Mouse (Mus musculus) MEL (cell line): ENCODE data around the gene Epb41l4b. TPM values are rescaled to one million over a fixed set of nuclear protein-coding genes. Genes with fewer than 3 reads are reported as not detected.

ENCODE experiments used
- DNase-seq: peaks from one replicate; pipeline ENCODE4 v3.0.0; 2011; ENCODE audit warnings: low read depth, low spot score
- H3K27ac ChIP-seq: 2 replicates; pipeline ENCODE4 v1.5.1; 2012; ENCODE audit warnings: low read depth, mild to moderate bottlenecking, control low read depth, low read length, moderate library complexity; ENCODE audit not compliant: control insufficient read depth
- H3K27me3 ChIP-seq, 2 experiments: fragments of 150-350 bp in 1 of 2; sonication (generic) in 1 of 2; 2 replicates each; pipeline ENCODE4 v1.6.1; 2012; ENCODE audit warnings: low read length in 2 of 2, mild to moderate bottlenecking in 2 of 2, improper control_type of control experiment in 1 of 2, moderate library complexity in 1 of 2; ENCODE audit not compliant: insufficient read depth in 2 of 2, control insufficient read depth in 1 of 2
- H3K36me3 ChIP-seq, 2 experiments: 2 replicates each; pipeline ENCODE4 v1.6.1; 2012 to 2014; ENCODE audit warnings: low read length in 2 of 2, improper control_type of control experiment in 1 of 2, inconsistent platforms in 1 of 2, mild to moderate bottlenecking in 1 of 2; ENCODE audit not compliant: insufficient read depth in 2 of 2, control insufficient read depth in 1 of 2
- H3K4me1 ChIP-seq, 2 experiments: fragments of 150-350 bp in 1 of 2; sonication (generic) in 1 of 2; 2 replicates each; pipeline ENCODE4 v1.6.1; 2012; ENCODE audit warnings: low read length in 2 of 2, improper control_type of control experiment in 1 of 2, mild to moderate bottlenecking in 1 of 2; ENCODE audit not compliant: insufficient read depth in 2 of 2, control insufficient read depth in 1 of 2
- H3K4me3 ChIP-seq, 2 experiments: fragments of 150-350 bp in 1 of 2; sonication (generic) in 1 of 2; 2 replicates each; pipeline ENCODE4 v1.5.1; 2012; ENCODE audit warnings: low read depth in 2 of 2, low read length in 2 of 2, mild to moderate bottlenecking in 2 of 2, moderate library complexity in 2 of 2, control low read depth in 1 of 2, improper control_type of control experiment in 1 of 2; ENCODE audit not compliant: control insufficient read depth in 1 of 2, insufficient read depth in 1 of 2
- H3K79me2 ChIP-seq: 2 replicates; pipeline ENCODE4 v1.6.1; 2012; ENCODE audit warnings: mild to moderate bottlenecking, low read length, moderate library complexity; ENCODE audit not compliant: control insufficient read depth, poor library complexity, insufficient read depth
- H3K9ac ChIP-seq: 2 replicates; pipeline ENCODE4 v1.6.1; 2012; ENCODE audit warnings: low read depth, mild to moderate bottlenecking, control low read depth, low read length, moderate library complexity; ENCODE audit not compliant: control insufficient read depth, poor library complexity, severe bottlenecking
- H3K9me3 ChIP-seq: fragments of 150-350 bp; sonication (generic); replicated peaks from 2 replicates; pipeline ENCODE4 v1.6.1; 2012; ENCODE audit warnings: mild to moderate bottlenecking, low read length, improper control_type of control experiment, moderate library complexity; ENCODE audit not compliant: insufficient read depth
- BHLHE40 ChIP-seq: IDR thresholded peaks from 2 replicates; pipeline ENCODE4 v1.6.1; 2012; ENCODE audit warnings: low read depth, mild to moderate bottlenecking, inconsistent platforms, low read length, improper control_type of control experiment, borderline replicate concordance
- E2F4 ChIP-seq: IDR thresholded peaks from 2 replicates; pipeline ENCODE4 v1.6.1; 2011; ENCODE audit warnings: low read depth, low read length, improper control_type of control experiment, borderline replicate concordance
- EP300 ChIP-seq, 2 experiments: IDR thresholded peaks; 2 replicates each; pipeline ENCODE4 v1.6.1; 2011; ENCODE audit warnings: improper control_type of control experiment in 2 of 2, low read length in 2 of 2, low read depth in 1 of 2, mild to moderate bottlenecking in 1 of 2
- ETS1 ChIP-seq: IDR thresholded peaks from 2 replicates; pipeline ENCODE4 v1.6.1; 2012; ENCODE audit warnings: low read depth, mild to moderate bottlenecking, inconsistent platforms, low read length, improper control_type of control experiment, moderate library complexity
- HCFC1 ChIP-seq: IDR thresholded peaks from 2 replicates; pipeline ENCODE4 v1.6.1; 2012; ENCODE audit warnings: low read depth, mild to moderate bottlenecking, inconsistent platforms, low read length, improper control_type of control experiment, moderate library complexity
- JUND ChIP-seq: IDR thresholded peaks from 2 replicates; pipeline ENCODE4 v1.6.1; 2011; ENCODE audit warnings: low read depth, mild to moderate bottlenecking, improper control_type of control experiment, low read length
- MAX ChIP-seq: IDR thresholded peaks from 2 replicates; pipeline ENCODE4 v1.6.1; 2011; ENCODE audit warnings: low read length, improper control_type of control experiment
- MAZ ChIP-seq: IDR thresholded peaks from 2 replicates; pipeline ENCODE4 v1.6.1; 2012; ENCODE audit warnings: low read depth, mild to moderate bottlenecking, inconsistent platforms, low read length, improper control_type of control experiment
- MEF2A ChIP-seq: IDR thresholded peaks from 2 replicates; pipeline ENCODE4 v1.6.1; 2014; ENCODE audit warnings: low read depth, mild to moderate bottlenecking, inconsistent platforms, low read length, improper control_type of control experiment; ENCODE audit not compliant: poor library complexity, insufficient replicate concordance, severe bottlenecking; ENCODE audit errors: extremely low read depth
- MYB ChIP-seq: IDR thresholded peaks from 2 replicates; pipeline ENCODE4 v1.6.1; 2011; ENCODE audit warnings: mild to moderate bottlenecking, low read depth, low read length, improper control_type of control experiment
- MYC ChIP-seq: IDR thresholded peaks from 2 replicates; pipeline ENCODE4 v1.6.1; 2011; ENCODE audit warnings: low read depth, mild to moderate bottlenecking, low read length, improper control_type of control experiment, moderate library complexity
- NELFE ChIP-seq: IDR thresholded peaks from 2 replicates; pipeline ENCODE4 v1.6.1; 2011; ENCODE audit warnings: low read depth, low read length, improper control_type of control experiment
- RAD21 ChIP-seq: IDR thresholded peaks from 2 replicates; pipeline ENCODE4 v1.6.1; 2011; ENCODE audit warnings: mild to moderate bottlenecking, low read depth, low read length, improper control_type of control experiment
- RCOR1 ChIP-seq: IDR thresholded peaks from 2 replicates; pipeline ENCODE4 v1.6.1; 2012; ENCODE audit warnings: low read depth, mild to moderate bottlenecking, inconsistent platforms, low read length, improper control_type of control experiment
- SMC3 ChIP-seq: IDR thresholded peaks from 2 replicates; pipeline ENCODE4 v1.6.1; 2011; ENCODE audit warnings: low read depth, low read length, improper control_type of control experiment
- TAL1 ChIP-seq: IDR thresholded peaks from 2 replicates; pipeline ENCODE4 v1.6.1; 2012; ENCODE audit warnings: mild to moderate bottlenecking, inconsistent platforms, low read length, moderate library complexity, mixed read lengths
- TBP ChIP-seq: IDR thresholded peaks from 2 replicates; pipeline ENCODE4 v1.8.0; 2011; ENCODE audit warnings: low read depth, low read length, improper control_type of control experiment
- USF2 ChIP-seq, 2 experiments: IDR thresholded peaks; 2 replicates each; pipeline ENCODE4 v1.6.1; 2011 to 2012; ENCODE audit warnings: improper control_type of control experiment in 2 of 2, low read length in 2 of 2, borderline replicate concordance in 1 of 2, inconsistent platforms in 1 of 2, low read depth in 1 of 2, mild to moderate bottlenecking in 1 of 2; ENCODE audit not compliant: insufficient read depth in 1 of 2
- ZKSCAN1 ChIP-seq: IDR thresholded peaks from 2 replicates; pipeline ENCODE4 v1.6.1; 2012; ENCODE audit warnings: low read depth, mild to moderate bottlenecking, inconsistent platforms, low read length, improper control_type of control experiment, moderate library complexity
- ZMIZ1 ChIP-seq: IDR thresholded peaks from 2 replicates; pipeline ENCODE4 v1.6.1; 2012; ENCODE audit warnings: low read depth, mild to moderate bottlenecking, inconsistent platforms, low read length, improper control_type of control experiment, moderate library complexity
- polyA plus RNA-seq, 2 experiments: library from polyadenylated mRNA; stranded (reverse) in 1 of 2; unstranded in 1 of 2; fragments of >175 nt in 1 of 2; fragments of >200 nt in 1 of 2; gene quantifications; 2 replicates each; pipeline versions ENCODE4 v1.2.1 to v1.2.4; 2012; ENCODE audit warnings: low replicate concordance in 2 of 2, low read depth in 1 of 2; ENCODE audit not compliant: insufficient read length in 2 of 2, insufficient read depth in 1 of 2, missing spikeins in 1 of 2
- total RNA-seq: library from RNA; depleted of rRNA; stranded (reverse); fragments of 300-350 nt; gene quantifications from 2 replicates; pipeline ENCODE4 v1.2.3, GENCODE M21; 2012

Gene Epb41l4b
- total and polyA plus RNA-seq, 3 experiments, result not detected

DNA sequence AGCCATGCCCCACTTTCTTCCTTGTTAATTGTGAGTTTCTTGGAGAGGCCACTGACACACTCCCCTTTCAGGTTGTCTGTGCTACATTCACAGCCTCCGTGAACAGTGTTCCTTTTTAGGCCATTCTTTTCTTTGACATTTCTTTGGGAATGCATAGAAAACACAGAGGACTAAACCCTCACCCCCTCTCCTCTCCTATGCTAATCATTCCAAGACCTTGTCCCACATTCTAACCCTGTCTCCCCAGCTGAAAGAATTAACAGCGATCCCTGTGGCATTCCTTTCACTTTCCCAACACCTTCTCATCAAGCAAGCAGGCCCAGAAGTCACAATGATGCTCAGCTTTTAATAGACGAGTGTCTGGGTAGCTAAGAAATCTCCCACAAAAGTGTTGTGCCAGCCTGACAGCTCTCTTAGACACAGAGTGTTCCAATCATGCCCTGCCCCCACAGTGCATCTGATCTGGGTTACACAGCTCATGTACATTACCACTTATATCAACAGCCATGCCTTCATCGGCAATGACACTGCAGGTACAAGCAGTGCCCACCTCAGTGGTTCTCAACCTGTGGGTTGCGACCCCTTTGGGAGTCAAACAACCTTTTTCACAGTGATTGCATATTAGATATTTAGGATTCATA, 93.8 kb downstream of the Epb41l4b start:
- no peaks in the 10 kb centered on the region for H3K27me3 ChIP-seq
- TF ChIP-seq MYC, result no peak
- no peak for TF ChIP-seq ZMIZ1
- no peak for TF ChIP-seq MEF2A
- no peak for TF ChIP-seq ETS1
- no peak for TF ChIP-seq RAD21
- TF ChIP-seq NELFE, result no peak
- no peak for TF ChIP-seq MAZ
- TF ChIP-seq, all 39 proteins: peak for 0
- H3K27ac ChIP-seq, result no peak overlapping the region
- no peak overlapping the region for H3K4me3 ChIP-seq
- no peaks in the 10 kb centered on the region for H3K79me2 ChIP-seq
- no peaks in the 10 kb centered on the region for H3K4me1 ChIP-seq
- H3K9me3 ChIP-seq, result no peaks in the 10 kb centered on the region
- H3K9ac ChIP-seq, result no peak overlapping the region
- no peak for DNase-seq
- no peaks in the 10 kb centered on the region for H3K36me3 ChIP-seq

DNA sequence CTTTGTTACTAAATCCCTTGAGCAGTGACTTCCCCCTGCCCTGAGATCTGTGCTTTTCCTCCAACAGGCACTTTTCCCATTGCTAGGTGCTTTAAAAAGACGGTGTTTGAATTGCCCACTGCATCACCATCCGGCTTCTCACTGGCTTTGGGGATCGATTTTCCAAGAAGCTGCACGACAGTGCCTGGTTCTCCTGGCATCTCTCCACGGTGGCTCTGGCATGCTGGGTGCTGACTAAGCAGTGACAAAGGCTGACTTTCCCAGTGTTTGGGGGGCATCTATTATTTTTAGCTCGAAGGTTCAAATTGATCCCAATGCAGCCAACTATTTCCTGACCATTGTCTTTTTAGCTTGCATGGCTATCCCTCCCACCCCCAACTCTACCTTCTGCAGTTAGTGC, 94.7 kb downstream of the Epb41l4b start:
- H3K27me3 ChIP-seq, result no peaks in the 10 kb centered on the region
- no peak overlapping the region for H3K9ac ChIP-seq
- DNase-seq, result no peak
- no peak for TF ChIP-seq RCOR1
- TF ChIP-seq EP300 (IDR thresholded peaks at IDR 0.05; ENCODE audit: low read depth in 1 of 2, low read length in 2 of 2), result no peak
- TF ChIP-seq JUND, result no peak
- TF ChIP-seq TAL1, result no peak
- TF ChIP-seq TBP, result no peak
- no peak for TF ChIP-seq USF2 (IDR thresholded peaks at IDR 0.05; ENCODE audit: borderline replicate concordance in 1 of 2, insufficient read depth in 1 of 2, low read depth in 1 of 2, low read length in 2 of 2)
- no peak for TF ChIP-seq E2F4
- TF ChIP-seq RAD21, result no peak
- no peak for TF ChIP-seq MYB
- no peak for TF ChIP-seq SMC3
- TF ChIP-seq HCFC1, result no peak
- TF ChIP-seq ZKSCAN1, result no peak
- no peak for TF ChIP-seq BHLHE40
- TF ChIP-seq MAX, result no peak
- H3K79me2 ChIP-seq, result no peaks in the 10 kb centered on the region
- H3K27ac ChIP-seq, result no peak overlapping the region
- no peaks in the 10 kb centered on the region for H3K36me3 ChIP-seq
- H3K9me3 ChIP-seq, result no peaks in the 10 kb centered on the region
- H3K4me3 ChIP-seq, result no peak overlapping the region
- no peaks in the 10 kb centered on the region for H3K4me1 ChIP-seq
